Mouse (Mus musculus) thymus, postnatal 4 days (tissue): ENCODE data around the gene Gda.

Source experiments
- DNase-seq: peaks from one replicate; pipeline ENCODE4 v3.0.0; 2021

Gene Gda

GRCm38 (mm10) chr19:21473345-21473744 is at the start of gene Gda:
Gene Gda, minus strand, starts transcription at chr19:21473445.
- no peak for DNase-seq

GRCm38 (mm10) chr19:21520280-21520679 is 47.0 kb upstream of the Gda start:
- DNase-seq: no peak

GRCm38 (mm10) chr19:21510116-21510515 is 36.9 kb upstream of the Gda start:
- DNase-seq: peak; percentile 50

- DNase-seq: no peak
Observed at GRCm38 (mm10) chr19:21507561-21508232, 34.5 kb upstream of the Gda start.

DNA sequence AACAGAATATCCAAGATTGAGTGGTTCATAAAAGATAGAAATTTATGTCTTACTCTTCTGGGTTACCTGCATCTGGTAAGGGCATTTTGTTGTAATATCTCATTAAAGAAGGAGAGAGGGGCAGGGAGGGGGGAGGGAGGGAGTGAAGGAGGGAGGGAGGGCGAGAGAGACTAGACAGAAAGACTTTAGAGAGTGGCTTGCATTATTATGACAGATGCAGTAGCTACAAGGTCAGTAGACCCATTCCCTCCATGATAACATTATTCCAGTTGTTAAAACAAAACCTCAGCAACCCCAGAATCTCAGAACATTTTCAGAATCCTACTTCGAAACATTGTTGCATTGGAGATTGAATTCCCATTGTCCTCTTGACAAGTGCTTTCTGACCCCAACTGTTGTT is 33.9 kb upstream of the Gda start:
- DNase-seq: no peak

- no peak for DNase-seq
Observed at GRCm38 (mm10) chr19:21504716-21505115, 31.5 kb upstream of the Gda start.

GRCm38 (mm10) chr19:21499394-21499983 is 26.2 kb upstream of the Gda start:
- DNase-seq: no peak

- DNase-seq: no peak
Observed at GRCm38 (mm10) chr19:21495817-21496216, 22.6 kb upstream of the Gda start.

DNA sequence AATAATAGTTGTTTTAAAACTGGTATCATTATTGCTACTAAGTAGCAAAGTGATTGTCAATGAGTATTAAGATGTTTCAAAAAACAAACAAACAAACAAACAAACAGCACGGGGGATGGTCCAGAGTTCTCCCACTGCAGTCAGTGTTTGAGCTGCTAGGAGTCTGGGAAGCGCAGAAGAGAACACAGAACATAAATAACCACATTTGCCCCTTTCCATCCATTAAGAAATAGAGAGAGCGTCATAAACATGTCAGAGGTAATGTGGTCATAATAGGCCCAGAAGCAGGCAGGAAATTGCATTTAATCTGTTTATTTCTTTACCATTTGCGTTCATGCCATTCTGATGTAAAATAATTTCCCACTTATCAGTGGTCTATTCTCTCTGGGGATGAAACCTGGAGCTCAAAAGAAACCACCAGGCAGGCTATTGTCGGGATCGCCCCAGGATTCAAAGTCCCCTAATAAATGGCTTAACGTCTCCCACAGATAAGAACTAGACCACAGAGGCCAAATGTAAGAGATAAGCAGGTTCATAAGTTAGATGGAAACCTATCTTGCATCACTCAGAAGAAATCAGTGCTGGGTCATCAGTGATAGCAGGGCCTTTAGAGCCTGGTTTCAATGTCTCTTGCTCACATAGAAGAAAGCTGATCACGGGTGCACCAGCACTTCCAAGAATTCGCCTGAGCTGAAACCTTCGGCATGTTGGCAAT is 20.7 kb upstream of the Gda start:
- no peak for DNase-seq

GRCm38 (mm10) chr19:21491391-21491790 is 18.1 kb upstream of the Gda start:
- no peak for DNase-seq

DNA sequence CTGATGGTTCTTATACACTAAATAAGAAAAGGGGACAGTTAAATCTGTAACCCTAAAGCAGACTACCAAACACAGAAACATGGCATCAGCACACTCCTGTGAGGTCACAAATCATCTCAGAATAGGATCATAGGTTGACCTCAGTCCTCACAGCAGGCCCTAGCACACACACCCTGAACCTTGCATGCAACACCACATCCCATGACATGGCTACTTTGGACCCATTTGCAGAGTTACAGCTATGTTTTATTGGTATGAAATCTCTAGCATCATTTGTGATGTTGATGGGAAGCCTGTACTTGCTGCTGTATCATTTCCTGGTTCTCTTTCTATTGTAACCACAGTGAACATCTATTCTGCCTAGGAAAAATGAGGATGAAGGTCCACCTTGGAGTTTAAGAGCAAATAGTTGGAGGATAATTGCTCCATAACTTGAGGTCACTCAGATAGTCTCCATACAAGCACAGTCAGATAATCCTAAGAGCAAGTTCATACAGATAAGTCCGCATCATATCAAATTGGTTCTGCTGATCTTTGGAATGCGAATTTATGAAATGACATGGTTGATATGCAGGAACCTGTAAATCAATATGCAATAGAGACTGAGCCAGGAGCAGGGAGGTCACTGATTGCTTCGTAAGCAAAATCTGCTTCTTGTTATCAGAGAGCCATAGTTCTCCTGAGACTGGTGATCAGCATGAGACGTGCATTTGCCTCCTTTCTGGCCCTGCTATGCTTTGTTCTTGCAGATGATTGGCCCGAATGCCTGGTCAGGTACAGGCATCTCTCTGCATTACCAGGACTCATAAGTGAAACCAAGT is 14.1 kb upstream of the Gda start:
- DNase-seq: no peak

GRCm38 (mm10) chr19:21482096-21482495 is 8.9 kb upstream of the Gda start:
- DNase-seq: no peak

DNA sequence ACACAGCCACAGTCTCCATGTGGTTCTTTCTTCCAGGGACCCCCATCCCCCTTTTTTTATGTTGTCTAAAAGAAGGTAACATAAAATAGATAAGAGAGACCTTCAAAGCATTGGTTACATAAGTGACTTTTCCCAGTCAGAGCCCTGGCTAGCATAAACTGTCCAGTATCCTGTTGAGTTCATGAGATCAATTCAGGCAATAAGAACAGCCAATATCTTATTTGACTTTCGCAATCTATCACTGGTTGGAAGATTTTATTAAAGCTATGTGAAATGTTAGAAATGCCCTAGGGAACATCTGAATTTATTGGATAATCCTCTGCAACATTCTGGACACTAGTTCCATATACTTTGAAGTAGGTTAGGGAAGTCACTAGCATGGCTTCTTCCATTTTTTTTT is 7.8 kb upstream of the Gda start:
- DNase-seq: no peak

GRCm38 (mm10) chr19:21480053-21480419 is 6.8 kb upstream of the Gda start:
- no peak for DNase-seq

DNA sequence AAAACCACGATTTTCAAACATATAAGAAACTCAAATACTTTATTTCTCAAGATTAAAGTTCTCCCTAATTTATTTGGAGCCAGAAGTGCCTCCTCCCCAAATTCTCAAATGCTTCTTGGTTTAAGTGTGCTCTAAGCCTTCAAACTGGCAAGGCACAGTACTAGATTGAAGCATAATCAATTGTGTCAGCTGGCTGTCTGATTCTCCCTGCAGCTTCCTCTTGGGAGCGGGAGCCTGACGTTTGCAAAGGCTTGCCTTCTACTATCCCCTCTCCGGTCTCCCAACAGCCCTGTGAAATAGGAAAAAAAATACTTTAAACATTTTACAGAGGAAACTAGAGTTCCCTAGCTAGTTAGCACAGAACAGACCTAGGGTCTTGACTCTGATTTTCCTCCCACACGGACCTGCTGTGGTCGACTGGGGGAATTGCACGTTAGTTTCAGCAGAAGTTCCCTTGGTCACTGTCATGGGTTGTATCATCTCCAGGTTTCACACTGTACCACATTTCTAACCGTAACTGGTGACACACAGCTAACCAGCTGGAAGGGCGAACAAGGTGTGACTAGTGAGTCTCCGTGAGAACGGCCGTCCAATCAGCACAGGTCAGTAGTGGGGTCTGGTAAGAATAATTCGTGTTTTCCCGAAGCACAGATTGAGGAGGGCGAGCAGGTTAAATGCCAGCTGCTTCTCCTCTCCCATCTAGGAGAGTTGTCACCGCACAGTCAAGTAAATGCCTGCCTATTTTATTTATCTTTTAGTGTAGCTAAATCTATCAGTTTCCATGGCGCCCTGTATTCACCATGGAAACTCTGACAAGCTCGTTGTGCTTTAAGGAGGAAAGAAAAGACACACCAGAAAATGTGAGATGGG is 6.2 kb upstream of the Gda start:
- no peak for DNase-seq

GRCm38 (mm10) chr19:21478538-21478937 is 5.3 kb upstream of the Gda start:
- no peak for DNase-seq

GRCm38 (mm10) chr19:21477780-21478179 is 4.5 kb upstream of the Gda start:
- DNase-seq: no peak

DNA sequence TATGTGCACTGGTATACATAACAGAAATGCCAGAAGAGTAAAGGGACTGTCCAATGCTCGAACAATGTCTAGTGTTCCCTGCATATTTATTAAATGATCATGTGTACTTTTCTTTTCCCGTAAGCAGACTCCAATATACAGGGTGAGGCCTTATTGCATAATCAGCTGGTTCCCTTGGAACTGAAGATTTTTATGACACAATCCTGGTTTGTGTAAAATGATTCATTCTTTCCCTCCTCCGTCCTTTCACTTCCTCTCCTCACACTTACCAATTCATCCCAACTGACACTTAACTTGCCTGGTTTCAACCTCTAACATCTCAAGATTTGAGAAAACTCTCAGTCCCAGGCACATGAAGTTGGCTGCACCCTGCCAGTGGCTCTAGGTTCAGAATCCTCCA is 3.5 kb upstream of the Gda start:
- DNase-seq: no peak

DNA sequence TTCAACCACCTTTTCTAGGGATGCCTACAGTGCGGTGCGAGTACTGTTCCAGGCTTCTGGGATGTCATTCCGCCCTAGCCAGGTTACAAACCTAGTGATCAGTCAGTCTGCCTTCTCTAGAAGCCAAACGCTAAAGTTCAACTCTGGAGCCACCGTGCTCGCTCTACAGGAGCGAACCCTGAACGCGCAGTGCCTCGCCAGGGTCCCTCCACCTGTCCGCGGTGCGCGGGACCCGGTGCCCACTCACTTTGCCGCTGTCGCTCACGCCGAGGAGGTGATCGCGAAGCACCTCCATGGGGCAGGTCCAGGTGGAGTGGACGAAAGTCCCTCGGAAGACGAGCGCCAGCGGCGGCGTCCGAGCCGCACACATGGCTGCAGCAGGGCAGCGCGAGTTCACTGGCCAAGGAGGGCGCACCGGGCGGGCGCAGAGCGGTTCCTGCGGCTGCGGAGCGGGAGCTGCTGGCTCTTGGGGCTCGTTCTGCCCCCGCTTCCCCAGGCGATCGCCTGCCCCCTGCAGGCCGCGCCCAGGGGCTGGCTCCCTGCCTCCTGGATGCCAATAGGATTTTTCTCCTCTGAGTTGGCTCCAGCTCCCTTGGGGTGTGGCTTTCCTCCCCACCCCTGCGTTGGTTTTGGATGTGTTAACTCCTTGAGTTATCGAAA is 994 bp downstream of the Gda start:
- peak; percentile 61 for DNase-seq

GRCm38 (mm10) chr19:21461221-21461960 is 11.9 kb downstream of the Gda start:
- no peak for DNase-seq

- no peak for DNase-seq
Observed at GRCm38 (mm10) chr19:21457461-21457860, 15.8 kb downstream of the Gda start.
